Mouse (Mus musculus) heart, postnatal 25 days (tissue): Measurements from ENCODE around the gene Olfr1095. TPM values are rescaled to one million over a fixed set of nuclear protein-coding genes. Genes with fewer than 3 reads are reported as not detected.

Source experiments
- DNase-seq: peaks from one replicate; pipeline ENCODE4 v3.0.0; 2022; ENCODE audit warnings: low spot score
- intact Hi-C: fragments of 180-260 bp; cut with DNase I; formaldehyde crosslinking; loops from one replicate; pipeline ENCODE4 v1.15.1; 2025
- total RNA-seq, 2 experiments: library from RNA; stranded (reverse); gene quantifications; 2 replicates each; pipeline ENCODE4 v1.2.3; 2021

Olfr1095 gene
- total RNA-seq, result not detected

- intact Hi-C loops, result no loop called here
- DNase-seq, result no peak
These were observed at the start of gene Olfr1095 for GRCm38 (mm10) chr2:86851596-86851995. Gene Olfr1095, minus strand, starts transcription at chr2:86851696.

GRCm38 (mm10) chr2:86892116-86892515 is 40.6 kb upstream of the Olfr1095 start, which contains the start of gene Olfr1097:
Gene Olfr1097, minus strand, starts transcription at chr2:86892216.
- no peak for DNase-seq
- intact Hi-C loops, result no loop called here

GRCm38 (mm10) chr2:86874702-86875101 is 23.2 kb upstream of the Olfr1095 start, which contains the start of gene Gm13723:
Gene Gm13723, minus strand, starts transcription at chr2:86874802.
- no peak for DNase-seq
- intact Hi-C loops, result no loop called here

- intact Hi-C loops, result no loop called here
These were observed 27.1 kb downstream of the Olfr1095 start, which contains the start of gene Olfr1094 for GRCm38 (mm10) chr2:86824363-86824762. Gene Olfr1094, plus strand, starts transcription at chr2:86824663.

GRCm38 (mm10) chr2:86809918-86810317 is 41.6 kb downstream of the Olfr1095 start, which contains the start of gene Olfr141:
Gene Olfr141, minus strand, starts transcription at chr2:86810018.
- no peak for DNase-seq
- intact Hi-C loops, result no loop called here

More at GRCm38 (mm10) chr2:86824363-86824762, 27.1 kb downstream of the Olfr1095 start, which contains the start of gene Olfr1094:
- DNase-seq, result no peak

Other genes starting within 250 kb of the Olfr1095 start
- not detected for gene Olfr1084, start 212.0 kb downstream of the Olfr1095 start, total RNA-seq
- not detected for gene Olfr1085, start 189.7 kb downstream of the Olfr1095 start, total RNA-seq
- not detected for gene Olfr1086, start 171.6 kb downstream of the Olfr1095 start, total RNA-seq
- not detected for gene Olfr1087, start 153.3 kb downstream of the Olfr1095 start, total RNA-seq
- gene Olfr1089, start 118.0 kb downstream of the Olfr1095 start, total RNA-seq, result not detected
- not detected for gene Olfr1090, start 92.7 kb downstream of the Olfr1095 start, total RNA-seq
- not detected for gene Olfr1093, start 69.2 kb downstream of the Olfr1095 start, total RNA-seq
- gene Olfr141, start 41.7 kb downstream of the Olfr1095 start, total RNA-seq, result not detected
- gene Olfr1094, start 27.0 kb downstream of the Olfr1095 start, total RNA-seq, result not detected
- gene Gm13723, start 23.1 kb upstream of the Olfr1095 start, total RNA-seq, result not detected
- gene Olfr1097, start 40.5 kb upstream of the Olfr1095 start, total RNA-seq, result not detected
- not detected for gene Olfr1098, start 72.8 kb upstream of the Olfr1095 start, total RNA-seq
- not detected for gene Olfr1099, start 109.0 kb upstream of the Olfr1095 start, total RNA-seq
- gene Olfr1100, start 128.3 kb upstream of the Olfr1095 start, total RNA-seq, result not detected
- gene Olfr1101, start 139.5 kb upstream of the Olfr1095 start, total RNA-seq, result not detected
- not detected for gene Olfr1102, start 146.7 kb upstream of the Olfr1095 start, total RNA-seq
- gene Olfr1104, start 175.4 kb upstream of the Olfr1095 start, total RNA-seq, result not detected
- not detected for gene Olfr1105, start 184.8 kb upstream of the Olfr1095 start, total RNA-seq
- not detected for gene Olfr1106, start 200.6 kb upstream of the Olfr1095 start, total RNA-seq
- gene Olfr1107, start 224.1 kb upstream of the Olfr1095 start, total RNA-seq, result not detected
- not detected for gene Olfr1109, start 244.3 kb upstream of the Olfr1095 start, total RNA-seq